Mouse (Mus musculus) spleen, adult 10 weeks (tissue): ENCODE results near the gene Pafah1b3. TPM values are rescaled to one million over a fixed set of nuclear protein-coding genes. Genes with fewer than 3 reads are reported as not detected.

ENCODE experiments used
- polyA plus RNA-seq: library from polyadenylated mRNA; stranded (reverse); fragments of 350-450 nt; fragmentation: Illumina TruSeq; extraction: RNeasy Lipid Tissue Mini Kit (QIAGEN cat#74804); gene quantifications from one replicate; pipeline ENCODE4 v1.2.3, GENCODE M21; 2015; ENCODE audit warnings: low replicate concordance; ENCODE audit not compliant: insufficient read depth

The Pafah1b3 gene
- polyA plus RNA-seq = 21.5 TPM

GRCm38 (mm10) chr7:25297454-25298325, at the start of gene Pafah1b3:
TSS of gene Pafah1b3 (minus strand) at chr7:25297986.

GRCm38 (mm10) chr7:25316532-25317445, 19.0 kb upstream of the Pafah1b3 start, which contains the start of gene Megf8:
TSS of gene Megf8 (plus strand) at chr7:25317164.

GRCm38 (mm10) chr7:25305956-25306613, 8.3 kb upstream of the Pafah1b3 start, which contains the start of gene Tmem145:
TSS of gene Tmem145 (plus strand) at chr7:25306106.

DNA sequence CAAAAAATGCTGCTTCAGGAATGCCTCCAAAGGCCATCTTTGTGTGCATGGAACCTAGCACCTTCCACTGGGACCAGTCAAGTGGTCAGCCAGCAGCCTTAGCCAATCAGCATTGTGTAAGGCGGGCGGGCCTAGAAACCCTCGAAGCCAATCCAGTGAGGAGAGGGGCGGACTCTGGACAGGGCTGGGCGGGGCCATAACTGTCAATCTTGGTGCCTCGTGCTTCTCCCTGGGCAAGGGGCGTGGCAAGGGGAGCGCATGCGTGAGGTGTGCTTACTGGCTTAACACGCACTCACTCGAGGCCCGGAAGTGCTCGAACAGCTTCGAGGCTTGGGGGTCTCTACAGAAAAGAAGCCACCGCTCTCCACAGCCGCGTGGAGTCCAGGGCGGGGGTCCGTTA, 3.3 kb upstream of the Pafah1b3 start, which contains the start of gene Prr19:
Gene Prr19, plus strand, starts transcription at position 349 of the 400 bp plus-strand sequence.

GRCm38 (mm10) chr7:25267301-25267750, 30.5 kb downstream of the Pafah1b3 start, which contains the start of gene Cic:
TSS of gene Cic (plus strand) at chr7:25267704.

DNA sequence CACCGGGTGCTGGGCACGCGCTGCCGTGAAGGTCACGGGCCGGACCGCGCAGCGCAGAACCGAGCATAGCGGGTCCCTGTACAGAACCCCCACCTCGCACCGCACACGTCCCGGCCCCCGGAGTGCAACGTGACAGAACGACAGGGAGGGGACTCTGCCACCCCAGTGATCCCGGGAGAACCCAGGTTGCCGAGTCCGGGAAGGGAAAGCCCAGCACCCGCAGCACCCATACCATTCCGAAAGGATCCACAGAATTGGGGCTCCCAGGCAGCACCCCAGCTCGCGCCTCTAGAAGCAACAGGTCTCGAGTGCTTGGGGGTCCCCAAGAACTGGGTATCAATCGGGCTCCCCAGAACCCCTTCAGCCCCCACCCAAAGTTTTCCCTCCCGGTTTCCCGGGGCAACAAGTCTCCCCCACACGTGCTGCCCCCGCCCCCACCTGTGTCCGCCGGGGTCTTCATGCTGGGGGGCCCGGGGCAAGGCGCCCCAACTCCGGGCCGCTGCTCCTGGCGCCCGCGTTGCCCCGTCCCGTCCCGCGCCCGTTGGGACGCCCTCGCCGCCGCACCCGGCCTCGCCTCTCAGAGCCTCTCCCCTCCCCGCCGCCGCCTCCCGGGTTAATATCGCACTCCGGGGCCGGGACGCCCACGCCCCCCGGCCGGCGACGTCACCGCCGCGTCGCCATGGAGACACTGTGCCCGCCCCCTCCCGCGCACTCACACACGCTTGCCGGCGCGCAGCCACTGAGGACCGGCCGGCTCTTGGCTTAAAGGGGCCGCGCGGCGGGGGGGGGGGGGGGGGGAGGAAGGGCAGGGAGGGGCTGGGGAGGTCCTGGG, 47.4 kb downstream of the Pafah1b3 start, which contains the start of gene Erf:
Gene Erf, minus strand, starts transcription at position 621 of the 832 bp plus-strand sequence.

Other genes with a start within 250 kb of the Pafah1b3 start
- 2.4 TPM for gene Grik5, start 225.6 kb downstream of the Pafah1b3 start, polyA plus RNA-seq
- gene Zfp574, start 225.4 kb downstream of the Pafah1b3 start, polyA plus RNA-seq = 1.7 TPM
- 34.8 TPM for gene Pou2f2, start 118.3 kb downstream of the Pafah1b3 start, polyA plus RNA-seq
- gene Dedd2, start 77.4 kb downstream of the Pafah1b3 start, polyA plus RNA-seq = 21.2 TPM
- 6.4 TPM for gene Zfp526, start 76.6 kb downstream of the Pafah1b3 start, polyA plus RNA-seq
- 56.1 TPM for gene Gsk3a, start 60.1 kb downstream of the Pafah1b3 start, polyA plus RNA-seq
- gene Erf, start 47.2 kb downstream of the Pafah1b3 start, polyA plus RNA-seq = 4.6 TPM
- gene Cic, start 30.3 kb downstream of the Pafah1b3 start, polyA plus RNA-seq = 85.9 TPM
- not detected for gene Prr19, start 3.4 kb upstream of the Pafah1b3 start, polyA plus RNA-seq
- not detected for gene Tmem145, start 8.1 kb upstream of the Pafah1b3 start, polyA plus RNA-seq
- gene Megf8, start 19.2 kb upstream of the Pafah1b3 start, polyA plus RNA-seq = 2.7 TPM
- not detected for gene Cnfn, start 71.7 kb upstream of the Pafah1b3 start, polyA plus RNA-seq
- 9.6 TPM for gene Lipe, start 100.7 kb upstream of the Pafah1b3 start, polyA plus RNA-seq
- gene Cxcl17, start 114.9 kb upstream of the Pafah1b3 start, polyA plus RNA-seq = not detected
- 51.9 TPM for gene Ceacam1, start 179.6 kb upstream of the Pafah1b3 start, polyA plus RNA-seq
- gene Ceacam2, start 241.9 kb upstream of the Pafah1b3 start, polyA plus RNA-seq = 2.8 TPM